Mouse (Mus musculus): Measurements from ENCODE around the gene Csdc2.

Csdc2 gene

GRCm38 (mm10) chr15:81985267-81986161, 49.0 kb downstream of the Csdc2 start:
- in situ Hi-C loops (cut with MboI, MseI) = no loop called here

- in situ Hi-C loops (cut with MboI, MseI) = no loop called here
Observed at GRCm38 (mm10) chr15:81987646-81988045, 51.1 kb downstream of the Csdc2 start, which contains the start of gene Xrcc6. Gene Xrcc6 (plus strand): TSS chr15:81987835.

- in situ Hi-C loops (cut with MboI, MseI) = loop anchor here (5.0 kb wide), 2 partner anchors 32 to 37 kb away; no protein-coding TSS in a partner anchor
Observed at GRCm38 (mm10) chr15:81989371-81990062, 53.0 kb downstream of the Csdc2 start.

GRCm38 (mm10) chr15:81990549-81990948, 54.0 kb downstream of the Csdc2 start:
- in situ Hi-C loops (cut with MboI, MseI) = loop anchor here (5.0 kb wide), 2 partner anchors 33 to 38 kb away; no protein-coding TSS in a partner anchor

GRCm38 (mm10) chr15:81993992-81994391, 57.4 kb downstream of the Csdc2 start:
- in situ Hi-C loops (cut with MboI, MseI) = loop anchor here (5.0 kb wide), 2 partner anchors 37 to 42 kb away; no protein-coding TSS in a partner anchor
